Mouse (Mus musculus) layer of hippocampus, adult 6 months (tissue): ENCODE measurements around the gene Nmi. TPM values are rescaled to one million over a fixed set of nuclear protein-coding genes. Genes with fewer than 3 reads are reported as not detected.

Source experiments
- long read RNA-seq, 2 experiments: library from polyadenylated mRNA; unstranded; transcript quantifications; one replicate each; pipeline ENCODE4 v2.0.0; 2019 to 2020
- polyA plus RNA-seq: library from polyadenylated mRNA; unstranded; fragments of <200 nt; fragmentation: Nextera tagmentation; gene quantifications from 2 replicates; pipeline ENCODE4 v1.2.3, GENCODE M21; 2021

Nmi gene
- 9.4 and 10.5 TPM in 2 replicates for polyA plus RNA-seq
- long read RNA-seq, experiment 1, partial matches to known transcripts = 5 of 14 reads
- long read RNA-seq, experiment 1, other reads (novel, unspliced or antisense) = 1 of 14 reads
- long read RNA-seq, experiment 2, partial matches to known transcripts = 5 of 12 reads
- long read RNA-seq, experiment 2, other reads (novel, unspliced or antisense) = 1 of 12 reads

GRCm38 (mm10) chr2:51973410-51973968 lies at the start of gene Nmi:
Gene Nmi, minus strand, starts transcription at chr2:51973494.

GRCm38 (mm10) chr2:51934574-51935334 lies 38.5 kb downstream of the Nmi start, which contains the start of gene Rbm43:
Gene Rbm43, minus strand, starts transcription at chr2:51935163.

Other genes starting within 250 kb of the Nmi start
- gene Rbm43, start 38.3 kb downstream of the Nmi start, polyA plus RNA-seq = 13.5 and 14.4 TPM in 2 replicates
- 17.6 and 19.5 TPM in 2 replicates for gene Tnfaip6, start 64.5 kb upstream of the Nmi start, polyA plus RNA-seq
- 2.4 and 2.8 TPM in 2 replicates for gene Rif1, start 99.3 kb upstream of the Nmi start, polyA plus RNA-seq